Mouse (Mus musculus) G1E (cell line): ENCODE results near the gene Baz2b. TPM values are rescaled to one million over a fixed set of nuclear protein-coding genes. Genes with fewer than 3 reads are reported as not detected.

Source experiments
- ATAC-seq: 2 replicates; pipeline ENCODE4 v1.8.0; 2016; ENCODE audit warnings: mild to moderate bottlenecking; ENCODE audit not compliant: insufficient number of reproducible peaks, poor library complexity, low FRiP score, severe bottlenecking; ENCODE audit errors: extremely low read depth
- DNase-seq: peaks from one replicate; pipeline ENCODE4 v3.0.0; 2012; ENCODE audit warnings: low spot score
- H3K27me3 ChIP-seq: 2 replicates; pipeline ENCODE4 v1.6.1; 2012; ENCODE audit warnings: mild to moderate bottlenecking, low read length, inconsistent platforms; ENCODE audit not compliant: insufficient read depth
- H3K36me3 ChIP-seq: replicated peaks from 2 replicates; pipeline ENCODE3; 2012; ENCODE audit warnings: mild to moderate bottlenecking, inconsistent platforms
- H3K4me1 ChIP-seq: 2 replicates; pipeline ENCODE4 v1.6.1; 2012; ENCODE audit warnings: low read depth, low read length, inconsistent platforms, mixed read lengths; ENCODE audit not compliant: insufficient read depth
- H3K4me3 ChIP-seq: 2 replicates; pipeline ENCODE4 v1.5.1; 2012; ENCODE audit warnings: low read depth, mild to moderate bottlenecking, inconsistent platforms, low read length, moderate library complexity, mixed read lengths
- H3K9me3 ChIP-seq: replicated peaks from 2 replicates; pipeline ENCODE4 v1.6.1; 2012; ENCODE audit warnings: inconsistent platforms
- CTCF ChIP-seq: IDR thresholded peaks from 2 replicates; pipeline ENCODE4 v1.5.1; 2012; ENCODE audit warnings: low read depth, low read length, inconsistent platforms, mixed read lengths
- GATA1 ChIP-seq: IDR thresholded peaks from 2 replicates; pipeline ENCODE4 v1.6.1; 2012; ENCODE audit warnings: borderline replicate concordance, low read length, inconsistent platforms, mixed read lengths
- GATA2 ChIP-seq: IDR thresholded peaks from 2 replicates; pipeline ENCODE4 v1.6.1; 2012; ENCODE audit warnings: low read depth, low read length, inconsistent platforms, borderline replicate concordance
- POLR2AphosphoS5 ChIP-seq: IDR thresholded peaks from 2 replicates; pipeline ENCODE4 v1.6.1; 2012; ENCODE audit warnings: low read depth, low read length, inconsistent platforms; ENCODE audit not compliant: insufficient replicate concordance
- TAL1 ChIP-seq: conservative IDR thresholded peaks from 2 replicates; pipeline ENCODE4 v1.6.1; 2012; ENCODE audit warnings: low read depth, low read length, inconsistent platforms, mixed read lengths
- polyA plus RNA-seq: library from polyadenylated mRNA; stranded (reverse); fragments of >175 nt; gene quantifications from 2 replicates; pipeline ENCODE4 v1.2.3, GENCODE M21; 2012
- total RNA-seq, 2 experiments: library from RNA; stranded (forward) in 1 of 2; stranded (reverse) in 1 of 2; fragments of 200-1000 nt in 1 of 2; fragments of >200 nt in 1 of 2; fragmentation: Nextera tagmentation in 1 of 2; gene quantifications; 2 replicates each; pipeline ENCODE4 v1.2.3; 2014 to 2017

The Baz2b gene
- total and polyA plus RNA-seq, 3 experiments = 13.2 to 104 (median 66.5) TPM

GRCm38 (mm10) chr2:59975772-59976171 is 233.9 kb downstream of the Baz2b start:
- ATAC-seq = no peak
- no peaks in the 10 kb centered on the region for H3K9me3 ChIP-seq
- H3K4me1 ChIP-seq = no peaks in the 10 kb centered on the region
- no peak for DNase-seq
- no peaks in the 10 kb centered on the region for H3K27me3 ChIP-seq
- no peak overlapping the region for H3K4me3 ChIP-seq
- no peak for TF ChIP-seq CTCF
- no peak for TF ChIP-seq GATA1
- TF ChIP-seq TAL1 = no peak
- TF ChIP-seq GATA2 = no peak
- TF ChIP-seq POLR2AphosphoS5 = no peak
- H3K36me3 ChIP-seq = peaks cover 30% of the 10 kb centered on the region

GRCm38 (mm10) chr2:59973962-59974361 is 235.7 kb downstream of the Baz2b start:
- H3K4me3 ChIP-seq = no peak overlapping the region
- no peaks in the 10 kb centered on the region for H3K4me1 ChIP-seq
- H3K27me3 ChIP-seq = no peaks in the 10 kb centered on the region
- DNase-seq (no peak), ATAC-seq (no peak)
- TF ChIP-seq CTCF = no peak
- no peak for TF ChIP-seq POLR2AphosphoS5
- no peak for TF ChIP-seq TAL1
- no peak for TF ChIP-seq GATA2
- no peak for TF ChIP-seq GATA1
- H3K36me3 ChIP-seq = peaks cover 38% of the 10 kb centered on the region
- no peaks in the 10 kb centered on the region for H3K9me3 ChIP-seq

DNA sequence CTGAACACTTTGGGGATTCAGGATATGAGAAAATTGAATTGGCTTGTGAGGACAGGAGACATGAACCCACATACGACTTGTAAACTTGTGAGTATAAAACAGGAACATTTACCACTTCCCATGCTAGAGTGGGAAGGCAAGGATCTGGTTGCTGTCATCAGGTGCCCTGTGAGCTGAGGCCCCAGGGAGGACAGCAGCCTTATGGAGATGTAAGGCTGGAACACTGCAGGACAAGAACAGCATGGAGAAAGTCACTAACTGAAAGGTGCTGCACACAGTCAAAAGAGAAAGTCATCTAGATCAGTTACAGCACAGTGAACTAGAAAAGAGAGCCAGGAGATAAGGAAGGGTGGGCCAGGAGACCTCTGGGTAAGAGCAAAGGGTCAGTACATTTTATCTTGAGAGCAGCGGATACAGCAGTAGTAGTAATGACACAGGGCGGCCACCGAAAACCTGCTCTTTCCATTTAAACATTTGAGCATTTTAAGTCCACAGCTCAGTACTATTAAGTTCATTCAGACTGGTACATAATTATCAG is 236.5 kb downstream of the Baz2b start:
- no peak for ATAC-seq
- Histone ChIP-seq H3K4me3 (no peak overlapping the region), H3K9me3 (no peaks in the 10 kb centered on the region), H3K27me3 (no peaks in the 10 kb centered on the region), H3K36me3 (peaks cover 42% of the 10 kb centered on the region), H3K4me1 (no peaks in the 10 kb centered on the region)
- DNase-seq = no peak
- no peak for TF ChIP-seq TAL1
- no peak for TF ChIP-seq CTCF
- TF ChIP-seq GATA2 = no peak
- no peak for TF ChIP-seq POLR2AphosphoS5
- TF ChIP-seq GATA1 = no peak

- TF ChIP-seq CTCF (no peak), POLR2AphosphoS5 (no peak), TAL1 (no peak), GATA1 (no peak), GATA2 (no peak)
- Histone ChIP-seq H3K27me3 (no peaks in the 10 kb centered on the region), H3K9me3 (no peaks in the 10 kb centered on the region), H3K4me1 (no peaks in the 10 kb centered on the region), H3K4me3 (no peak overlapping the region), H3K36me3 (peaks cover 35% of the 10 kb centered on the region)
- DNase-seq (no peak), ATAC-seq (no peak)
These were observed 239.1 kb downstream of the Baz2b start for GRCm38 (mm10) chr2:59970511-59970910.

GRCm38 (mm10) chr2:59969099-59969498 is 240.5 kb downstream of the Baz2b start:
- Histone ChIP-seq H3K4me3 (no peak overlapping the region), H3K27me3 (no peaks in the 10 kb centered on the region), H3K4me1 (no peaks in the 10 kb centered on the region), H3K36me3 (peaks cover 28% of the 10 kb centered on the region), H3K9me3 (no peaks in the 10 kb centered on the region)
- DNase-seq (no peak), ATAC-seq (no peak)
- TF ChIP-seq CTCF (no peak), GATA1 (no peak), POLR2AphosphoS5 (no peak), GATA2 (no peak), TAL1 (no peak)

- no peak for ATAC-seq
- Histone ChIP-seq H3K27me3 (no peaks in the 10 kb centered on the region), H3K4me1 (no peaks in the 10 kb centered on the region), H3K9me3 (no peaks in the 10 kb centered on the region), H3K4me3 (no peak overlapping the region), H3K36me3 (peaks cover 28% of the 10 kb centered on the region)
- TF ChIP-seq GATA2 (no peak), CTCF (no peak), GATA1 (no peak), POLR2AphosphoS5 (no peak), TAL1 (no peak)
- DNase-seq = no peak
These were observed 241.0 kb downstream of the Baz2b start for GRCm38 (mm10) chr2:59968593-59968992.
